Mouse (Mus musculus): ENCODE results near the gene Ldlr. TPM values are rescaled to one million over a fixed set of nuclear protein-coding genes. Genes with fewer than 3 reads are reported as not detected.
"Not testable (repeated sequence)": the region's sequence is repeated elsewhere in the genome, so short reads cannot be mapped to it uniquely, and the experiment has no call there.

The Ldlr gene
- polyA plus RNA-seq, 1 experiment: 34.1 TPM

DNA sequence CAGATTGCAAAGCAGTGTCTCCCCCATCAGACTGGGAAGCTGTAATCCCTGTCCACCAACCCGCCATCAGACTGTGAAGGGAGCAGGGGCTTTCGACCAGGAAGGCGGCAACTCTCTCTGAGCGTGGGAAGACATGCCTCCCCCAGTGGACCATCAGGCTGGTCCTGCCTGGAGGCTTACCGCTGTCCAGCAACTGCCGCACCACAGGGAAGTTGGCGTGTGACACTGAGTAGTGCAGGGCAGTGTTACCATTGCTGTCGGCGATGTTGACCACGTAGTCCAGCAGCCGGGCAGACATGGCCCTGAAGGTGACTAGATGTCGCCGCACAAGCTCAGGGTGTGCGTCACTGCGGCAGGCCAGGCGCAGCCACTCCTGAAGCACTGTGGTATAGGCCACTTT is 51.1 kb downstream of the Ldlr start:
- Histone ChIP-seq H3K4me1 (ENCODE audit: control insufficient read depth, insufficient read depth, low read length) (peaks cover 11% of the 10 kb centered on the region), H3K27ac (ENCODE audit: insufficient read depth, low read length) (no peak overlapping the region), H3K4me3 (replicated peaks; ENCODE audit: insufficient read depth, low read depth, low read length) (no peak overlapping the region), H3K27me3 (ENCODE audit: control insufficient read depth, insufficient read depth, low read length) (no peaks in the 10 kb centered on the region)
- no peak for DNase-seq
- TF ChIP-seq POLR2A (IDR thresholded peaks at IDR 0.05; ENCODE audit: borderline replicate concordance, insufficient read depth, low read length): no peak
- TF ChIP-seq CTCF (IDR thresholded peaks at IDR 0.05; ENCODE audit: borderline replicate concordance, insufficient read depth, low read depth, low read length): no peak
- WGBS: 54% methylated on average over 16 of the region's 16 CpGs

DNA sequence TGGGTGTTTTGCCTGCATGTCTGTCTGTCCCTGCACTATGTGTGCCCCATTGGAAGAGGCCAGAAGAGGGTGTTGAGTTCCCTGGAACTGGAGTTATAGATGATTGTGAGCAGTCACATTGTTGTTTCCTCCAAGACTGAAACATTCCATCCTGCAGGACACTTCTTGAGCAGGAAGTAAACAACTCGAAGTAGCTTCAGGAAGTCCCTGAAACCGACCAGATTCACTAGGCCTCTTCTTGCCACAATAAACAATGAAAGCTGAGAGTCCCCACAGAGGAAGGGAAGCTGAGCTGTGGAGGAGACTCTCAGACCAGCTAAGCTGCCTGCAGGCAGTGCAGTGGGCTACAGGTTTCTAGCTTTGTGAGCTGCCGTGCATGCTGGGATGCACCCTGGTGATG is 54.4 kb downstream of the Ldlr start:
- Histone ChIP-seq H3K4me1 (ENCODE audit: control insufficient read depth, insufficient read depth, low read length) (peaks cover 13% of the 10 kb centered on the region), H3K27me3 (ENCODE audit: control insufficient read depth, insufficient read depth, low read length) (no peaks in the 10 kb centered on the region), H3K27ac (ENCODE audit: insufficient read depth, low read length) (no peak overlapping the region), H3K4me3 (replicated peaks; ENCODE audit: insufficient read depth, low read depth, low read length) (no peak overlapping the region)
- TF ChIP-seq POLR2A (IDR thresholded peaks at IDR 0.05; ENCODE audit: borderline replicate concordance, insufficient read depth, low read length): no peak
- no peak for TF ChIP-seq CTCF (IDR thresholded peaks at IDR 0.05; ENCODE audit: borderline replicate concordance, insufficient read depth, low read depth, low read length)
- DNase-seq: no peak
- WGBS: 89% methylated on average over 3 of the region's 3 CpGs

DNA sequence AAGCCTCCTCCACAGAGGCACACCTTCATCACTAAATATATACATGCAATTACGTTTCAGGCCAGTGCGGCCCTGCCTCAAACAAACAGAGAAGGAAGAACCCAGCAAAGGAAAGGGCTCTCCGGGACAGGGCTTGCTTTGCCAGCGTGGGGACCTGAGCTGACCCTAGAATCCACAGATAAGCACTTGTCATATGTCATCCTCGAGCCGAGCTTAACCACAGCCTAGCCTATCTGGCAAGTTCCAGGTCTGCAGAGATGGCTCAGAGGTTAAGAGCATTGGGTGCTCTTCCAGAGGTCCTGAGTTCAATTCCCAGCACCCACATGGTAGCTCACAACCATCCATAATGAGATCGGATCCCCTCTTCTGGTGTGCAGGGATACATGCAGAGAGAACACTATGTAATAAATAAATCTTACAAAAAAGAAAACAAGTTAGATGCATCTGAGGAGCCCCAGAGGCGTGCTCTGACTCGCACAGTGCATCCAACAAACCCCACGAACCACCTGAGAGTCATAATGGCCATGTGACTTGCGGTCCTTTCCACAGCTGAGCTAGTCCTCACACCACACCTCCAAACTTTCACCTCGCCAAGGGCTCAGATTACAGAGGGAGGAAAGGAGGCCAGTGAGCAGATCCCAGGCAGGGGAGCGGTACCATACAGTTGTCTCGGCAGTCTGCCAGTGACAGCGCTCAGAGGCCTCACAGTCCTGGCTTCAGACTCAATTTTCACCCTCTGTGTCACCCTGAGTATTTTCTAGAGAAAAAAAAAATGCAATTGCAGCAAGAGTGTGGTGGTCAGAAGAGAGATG is 58.6 kb downstream of the Ldlr start:
- H3K4me3 ChIP-seq (replicated peaks; ENCODE audit: insufficient read depth, low read depth, low read length): no peak overlapping the region
- H3K27ac ChIP-seq (ENCODE audit: insufficient read depth, low read length): peak overlapping the region; percentile 27; the same call in 1 of the 2 replicates
- TF ChIP-seq POLR2A (IDR thresholded peaks at IDR 0.05; ENCODE audit: borderline replicate concordance, insufficient read depth, low read length) (no peak), CTCF (IDR thresholded peaks at IDR 0.05; ENCODE audit: borderline replicate concordance, insufficient read depth, low read depth, low read length) (no peak)
- H3K27me3 ChIP-seq (ENCODE audit: control insufficient read depth, insufficient read depth, low read length): no peaks in the 10 kb centered on the region
- DNase-seq: peak in 1 of 2 experiments; percentile 60
- peaks cover 12% of the 10 kb centered on the region for H3K4me1 ChIP-seq (ENCODE audit: control insufficient read depth, insufficient read depth, low read length)
- 57% methylated on average over 15 of the region's 15 CpGs for WGBS

DNA sequence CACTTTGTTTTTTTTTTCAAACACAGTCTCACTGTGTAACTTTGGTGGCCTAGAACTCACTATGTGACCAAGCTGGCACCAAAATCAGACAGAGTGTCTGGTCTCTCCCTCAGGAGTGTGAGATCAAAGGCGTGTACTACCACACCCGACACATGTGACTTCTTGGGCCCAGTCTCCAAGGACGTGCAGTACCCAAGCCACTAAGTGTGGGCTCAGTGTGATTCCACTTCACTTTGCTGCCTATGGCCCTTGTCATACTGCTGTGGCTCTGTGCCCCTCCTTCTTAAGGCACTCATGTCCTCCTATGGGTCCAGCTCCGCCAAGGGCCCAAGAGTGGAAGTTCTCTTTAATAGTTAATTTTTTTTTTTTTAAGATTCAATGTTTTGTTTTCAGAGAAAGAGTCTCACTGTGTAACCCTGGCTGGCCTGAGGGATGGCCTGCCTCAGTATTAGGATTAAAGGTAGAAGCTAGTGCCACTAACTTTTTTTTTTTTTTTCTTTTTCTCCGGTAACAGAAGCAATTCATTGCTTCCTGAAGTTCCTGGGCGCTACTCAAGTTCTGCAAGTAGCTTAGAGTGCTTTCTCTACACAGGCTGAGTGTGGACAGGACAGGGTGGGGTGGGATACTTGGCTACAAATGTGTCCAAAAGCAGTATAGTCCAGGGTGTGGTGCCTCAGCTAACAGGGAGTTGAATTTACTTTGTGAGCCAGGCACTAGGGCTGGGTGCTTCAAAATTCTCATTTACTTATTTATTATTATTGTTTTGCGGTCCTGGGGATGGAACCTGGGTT is 61.4 kb downstream of the Ldlr start:
- Histone ChIP-seq H3K4me3 (replicated peaks; ENCODE audit: insufficient read depth, low read depth, low read length) (no peak overlapping the region), H3K4me1 (ENCODE audit: control insufficient read depth, insufficient read depth, low read length) (peaks cover 18% of the 10 kb centered on the region), H3K27me3 (ENCODE audit: control insufficient read depth, insufficient read depth, low read length) (no peaks in the 10 kb centered on the region), H3K27ac (ENCODE audit: insufficient read depth, low read length) (no peak overlapping the region)
- DNase-seq: no peak
- TF ChIP-seq CTCF (IDR thresholded peaks at IDR 0.05; ENCODE audit: borderline replicate concordance, insufficient read depth, low read depth, low read length): no peak
- no peak for TF ChIP-seq POLR2A (IDR thresholded peaks at IDR 0.05; ENCODE audit: borderline replicate concordance, insufficient read depth, low read length)
- WGBS: 84% methylated on average over 7 of the region's 7 CpGs

DNA sequence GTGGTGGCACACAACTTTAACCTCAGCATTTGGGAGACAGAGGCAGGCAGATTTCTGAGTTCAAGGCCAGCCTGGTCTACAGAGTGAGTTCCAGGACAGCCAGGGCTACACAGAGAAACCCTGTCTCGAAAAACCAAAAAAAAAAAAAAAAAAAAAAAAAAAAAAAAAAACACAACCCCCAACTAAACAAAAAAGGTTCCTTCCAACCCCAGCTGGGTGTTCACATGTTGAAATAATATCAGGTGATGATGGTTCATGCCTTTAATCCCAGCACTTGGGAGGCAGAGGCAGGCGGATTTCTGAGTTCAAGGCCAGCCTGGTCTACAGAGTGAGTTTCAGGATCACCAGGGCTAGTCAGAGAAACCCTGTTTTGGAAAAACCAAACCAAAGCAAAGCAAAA is 63.0 kb downstream of the Ldlr start:
- peaks cover 23% of the 10 kb centered on the region for H3K4me1 ChIP-seq (ENCODE audit: control insufficient read depth, insufficient read depth, low read length)
- H3K4me3 ChIP-seq (replicated peaks; ENCODE audit: insufficient read depth, low read depth, low read length); H3K27me3 ChIP-seq (ENCODE audit: control insufficient read depth, insufficient read depth, low read length); DNase-seq; H3K27ac ChIP-seq (ENCODE audit: insufficient read depth, low read length): not testable (repeated sequence)
- 69% methylated on average over 2 of the region's 2 CpGs for WGBS

DNA sequence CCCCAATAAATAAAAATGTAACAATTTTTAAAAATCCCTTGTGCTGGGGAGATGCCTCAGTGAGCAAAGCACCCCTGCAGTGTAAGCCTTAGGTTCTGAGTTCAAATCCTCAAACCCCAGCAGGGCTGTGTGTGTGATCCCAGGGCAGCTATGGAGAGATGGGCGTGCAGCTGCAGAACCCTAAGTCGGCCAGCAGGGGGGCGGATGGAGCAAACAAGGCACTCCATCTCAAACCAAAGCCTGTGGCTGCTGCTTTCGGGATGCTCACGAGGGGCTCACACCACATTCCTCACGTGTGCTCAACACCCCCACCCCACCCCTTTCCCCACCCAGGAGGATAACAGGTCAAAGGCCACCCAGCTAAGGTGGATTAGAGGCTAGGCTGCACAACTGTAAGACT is 63.6 kb downstream of the Ldlr start:
- WGBS: 16% methylated on average over 6 of the region's 6 CpGs
- TF ChIP-seq CTCF (IDR thresholded peaks at IDR 0.05; ENCODE audit: borderline replicate concordance, insufficient read depth, low read depth, low read length) (peak; percentile 68), POLR2A (IDR thresholded peaks at IDR 0.05; ENCODE audit: borderline replicate concordance, insufficient read depth, low read length) (no peak)
- Histone ChIP-seq H3K27ac (ENCODE audit: insufficient read depth, low read length) (no peak overlapping the region), H3K4me3 (replicated peaks; ENCODE audit: insufficient read depth, low read depth, low read length) (no peak overlapping the region), H3K4me1 (ENCODE audit: control insufficient read depth, insufficient read depth, low read length) (peaks cover 23% of the 10 kb centered on the region), H3K27me3 (ENCODE audit: control insufficient read depth, insufficient read depth, low read length) (no peaks in the 10 kb centered on the region)
- DNase-seq: peak; percentile 68

DNA sequence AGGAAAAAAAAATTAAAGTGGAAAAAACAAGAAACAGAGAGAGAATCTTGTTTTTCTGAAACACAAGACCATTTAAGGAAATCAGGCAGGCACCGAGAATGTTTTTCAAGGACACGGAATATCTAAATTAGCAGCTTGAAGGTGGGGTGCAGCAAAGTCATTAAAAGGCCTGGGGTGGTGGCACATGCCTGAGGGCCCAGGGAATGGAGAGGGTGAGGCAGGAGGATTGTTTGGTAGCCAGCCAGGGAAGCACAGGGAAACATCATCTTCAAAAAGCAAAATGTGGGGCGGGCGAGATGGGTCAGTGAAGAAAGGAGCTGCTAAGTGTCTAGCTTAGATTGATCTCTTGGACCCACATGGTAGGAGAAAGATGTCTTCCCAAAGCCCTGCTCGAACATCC is 64.4 kb downstream of the Ldlr start:
- TF ChIP-seq POLR2A (IDR thresholded peaks at IDR 0.05; ENCODE audit: borderline replicate concordance, insufficient read depth, low read length) (no peak), CTCF (IDR thresholded peaks at IDR 0.05; ENCODE audit: borderline replicate concordance, insufficient read depth, low read depth, low read length) (no peak)
- peaks cover 20% of the 10 kb centered on the region for H3K4me1 ChIP-seq (ENCODE audit: control insufficient read depth, insufficient read depth, low read length)
- H3K4me3 ChIP-seq (replicated peaks; ENCODE audit: insufficient read depth, low read depth, low read length): no peak overlapping the region
- no peaks in the 10 kb centered on the region for H3K27me3 ChIP-seq (ENCODE audit: control insufficient read depth, insufficient read depth, low read length)
- 68% methylated on average over 5 of the region's 5 CpGs for WGBS
- DNase-seq: no peak
- no peak overlapping the region for H3K27ac ChIP-seq (ENCODE audit: insufficient read depth, low read length)

DNA sequence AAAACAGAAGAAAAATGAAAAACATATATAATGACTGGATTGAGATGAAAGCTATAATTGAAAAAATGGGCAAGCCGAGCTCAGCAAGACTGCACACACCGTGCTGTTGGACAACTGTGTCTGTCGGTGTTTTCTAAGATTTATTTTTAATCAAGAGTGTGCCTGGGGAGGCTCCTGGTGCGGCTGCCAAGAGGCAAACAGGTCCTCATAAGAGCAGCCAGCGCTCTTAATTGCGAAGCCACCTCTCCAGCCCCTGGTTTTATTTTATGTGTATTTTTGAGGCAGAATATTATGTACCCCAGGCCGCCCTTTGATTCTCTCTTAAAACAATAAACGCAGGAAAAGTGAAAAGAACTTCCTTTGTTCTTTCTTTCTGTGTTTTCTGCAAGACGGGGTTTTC is 65.0 kb downstream of the Ldlr start:
- peaks cover 20% of the 10 kb centered on the region for H3K4me1 ChIP-seq (ENCODE audit: control insufficient read depth, insufficient read depth, low read length)
- no peaks in the 10 kb centered on the region for H3K27me3 ChIP-seq (ENCODE audit: control insufficient read depth, insufficient read depth, low read length)
- WGBS: 38% methylated on average over 9 of the region's 9 CpGs
- TF ChIP-seq CTCF (IDR thresholded peaks at IDR 0.05; ENCODE audit: borderline replicate concordance, insufficient read depth, low read depth, low read length): no peak
- TF ChIP-seq POLR2A (IDR thresholded peaks at IDR 0.05; ENCODE audit: borderline replicate concordance, insufficient read depth, low read length): no peak
- DNase-seq: no peak
- H3K4me3 ChIP-seq (replicated peaks; ENCODE audit: insufficient read depth, low read depth, low read length): no peak overlapping the region
- no peak overlapping the region for H3K27ac ChIP-seq (ENCODE audit: insufficient read depth, low read length)
